Mouse (Mus musculus) MEL (cell line): ENCODE data around the gene Pccb. TPM values are rescaled to one million over a fixed set of nuclear protein-coding genes. Genes with fewer than 3 reads are reported as not detected.

Source experiments
- DNase-seq: peaks from one replicate; pipeline ENCODE4 v3.0.0; 2011; ENCODE audit warnings: low read depth, low spot score
- H3K27ac ChIP-seq: 2 replicates; pipeline ENCODE4 v1.5.1; 2012; ENCODE audit warnings: low read depth, mild to moderate bottlenecking, control low read depth, low read length, moderate library complexity; ENCODE audit not compliant: control insufficient read depth
- H3K27me3 ChIP-seq, 2 experiments: fragments of 150-350 bp in 1 of 2; sonication (generic) in 1 of 2; 2 replicates each; pipeline ENCODE4 v1.6.1; 2012; ENCODE audit warnings: low read length in 2 of 2, mild to moderate bottlenecking in 2 of 2, improper control_type of control experiment in 1 of 2, moderate library complexity in 1 of 2; ENCODE audit not compliant: insufficient read depth in 2 of 2, control insufficient read depth in 1 of 2
- H3K36me3 ChIP-seq, 2 experiments: 2 replicates each; pipeline ENCODE4 v1.6.1; 2012 to 2014; ENCODE audit warnings: low read length in 2 of 2, improper control_type of control experiment in 1 of 2, inconsistent platforms in 1 of 2, mild to moderate bottlenecking in 1 of 2; ENCODE audit not compliant: insufficient read depth in 2 of 2, control insufficient read depth in 1 of 2
- H3K4me1 ChIP-seq, 2 experiments: fragments of 150-350 bp in 1 of 2; sonication (generic) in 1 of 2; 2 replicates each; pipeline ENCODE4 v1.6.1; 2012; ENCODE audit warnings: low read length in 2 of 2, improper control_type of control experiment in 1 of 2, mild to moderate bottlenecking in 1 of 2; ENCODE audit not compliant: insufficient read depth in 2 of 2, control insufficient read depth in 1 of 2
- H3K4me3 ChIP-seq, 2 experiments: fragments of 150-350 bp in 1 of 2; sonication (generic) in 1 of 2; 2 replicates each; pipeline ENCODE4 v1.5.1; 2012; ENCODE audit warnings: low read depth in 2 of 2, low read length in 2 of 2, mild to moderate bottlenecking in 2 of 2, moderate library complexity in 2 of 2, control low read depth in 1 of 2, improper control_type of control experiment in 1 of 2; ENCODE audit not compliant: control insufficient read depth in 1 of 2, insufficient read depth in 1 of 2
- H3K79me2 ChIP-seq: 2 replicates; pipeline ENCODE4 v1.6.1; 2012; ENCODE audit warnings: mild to moderate bottlenecking, low read length, moderate library complexity; ENCODE audit not compliant: control insufficient read depth, poor library complexity, insufficient read depth
- H3K9ac ChIP-seq: 2 replicates; pipeline ENCODE4 v1.6.1; 2012; ENCODE audit warnings: low read depth, mild to moderate bottlenecking, control low read depth, low read length, moderate library complexity; ENCODE audit not compliant: control insufficient read depth, poor library complexity, severe bottlenecking
- H3K9me3 ChIP-seq: fragments of 150-350 bp; sonication (generic); replicated peaks from 2 replicates; pipeline ENCODE4 v1.6.1; 2012; ENCODE audit warnings: mild to moderate bottlenecking, low read length, improper control_type of control experiment, moderate library complexity; ENCODE audit not compliant: insufficient read depth
- BHLHE40 ChIP-seq: IDR thresholded peaks from 2 replicates; pipeline ENCODE4 v1.6.1; 2012; ENCODE audit warnings: low read depth, mild to moderate bottlenecking, inconsistent platforms, low read length, improper control_type of control experiment, borderline replicate concordance
- CHD1 ChIP-seq: IDR thresholded peaks from 2 replicates; pipeline ENCODE4 v1.6.1; 2012; ENCODE audit warnings: low read depth, mild to moderate bottlenecking, inconsistent platforms, low read length, improper control_type of control experiment
- HCFC1 ChIP-seq: IDR thresholded peaks from 2 replicates; pipeline ENCODE4 v1.6.1; 2012; ENCODE audit warnings: low read depth, mild to moderate bottlenecking, inconsistent platforms, low read length, improper control_type of control experiment, moderate library complexity
- KAT2A ChIP-seq: conservative IDR thresholded peaks from 2 replicates; pipeline ENCODE4 v1.6.1; 2012; ENCODE audit warnings: low read depth, low read length, improper control_type of control experiment, inconsistent platforms
- MAFK ChIP-seq: IDR thresholded peaks from 2 replicates; pipeline ENCODE4 v1.6.1; 2011; ENCODE audit warnings: low read depth, mild to moderate bottlenecking, low read length, improper control_type of control experiment, borderline replicate concordance
- MXI1 ChIP-seq: IDR thresholded peaks from 2 replicates; pipeline ENCODE4 v1.6.1; 2011; ENCODE audit warnings: mild to moderate bottlenecking, low read depth, low read length, improper control_type of control experiment
- MYB ChIP-seq: IDR thresholded peaks from 2 replicates; pipeline ENCODE4 v1.6.1; 2011; ENCODE audit warnings: mild to moderate bottlenecking, low read depth, low read length, improper control_type of control experiment
- MYC ChIP-seq: IDR thresholded peaks from 2 replicates; pipeline ENCODE4 v1.6.1; 2011; ENCODE audit warnings: low read depth, mild to moderate bottlenecking, low read length, improper control_type of control experiment, moderate library complexity
- NELFE ChIP-seq: IDR thresholded peaks from 2 replicates; pipeline ENCODE4 v1.6.1; 2011; ENCODE audit warnings: low read depth, low read length, improper control_type of control experiment
- POLR2AphosphoS2 ChIP-seq: IDR thresholded peaks from 2 replicates; pipeline ENCODE4 v1.6.1; 2011; ENCODE audit warnings: low read length, improper control_type of control experiment
- RAD21 ChIP-seq: IDR thresholded peaks from 2 replicates; pipeline ENCODE4 v1.6.1; 2011; ENCODE audit warnings: mild to moderate bottlenecking, low read depth, low read length, improper control_type of control experiment
- SIN3A ChIP-seq: IDR thresholded peaks from 2 replicates; pipeline ENCODE4 v1.6.1; 2012; ENCODE audit warnings: low read length, improper control_type of control experiment, inconsistent platforms
- USF2 ChIP-seq, 2 experiments: IDR thresholded peaks; 2 replicates each; pipeline ENCODE4 v1.6.1; 2011 to 2012; ENCODE audit warnings: improper control_type of control experiment in 2 of 2, low read length in 2 of 2, borderline replicate concordance in 1 of 2, inconsistent platforms in 1 of 2, low read depth in 1 of 2, mild to moderate bottlenecking in 1 of 2; ENCODE audit not compliant: insufficient read depth in 1 of 2
- polyA plus RNA-seq, 2 experiments: library from polyadenylated mRNA; stranded (reverse) in 1 of 2; unstranded in 1 of 2; fragments of >175 nt in 1 of 2; fragments of >200 nt in 1 of 2; gene quantifications; 2 replicates each; pipeline versions ENCODE4 v1.2.1 to v1.2.4; 2012; ENCODE audit warnings: low replicate concordance in 2 of 2, low read depth in 1 of 2; ENCODE audit not compliant: insufficient read length in 2 of 2, insufficient read depth in 1 of 2, missing spikeins in 1 of 2
- total RNA-seq: library from RNA; depleted of rRNA; stranded (reverse); fragments of 300-350 nt; gene quantifications from 2 replicates; pipeline ENCODE4 v1.2.3, GENCODE M21; 2012

Gene Pccb
- total and polyA plus RNA-seq, 3 experiments = 13.2 to 21.1 TPM; not detected in 1

DNA sequence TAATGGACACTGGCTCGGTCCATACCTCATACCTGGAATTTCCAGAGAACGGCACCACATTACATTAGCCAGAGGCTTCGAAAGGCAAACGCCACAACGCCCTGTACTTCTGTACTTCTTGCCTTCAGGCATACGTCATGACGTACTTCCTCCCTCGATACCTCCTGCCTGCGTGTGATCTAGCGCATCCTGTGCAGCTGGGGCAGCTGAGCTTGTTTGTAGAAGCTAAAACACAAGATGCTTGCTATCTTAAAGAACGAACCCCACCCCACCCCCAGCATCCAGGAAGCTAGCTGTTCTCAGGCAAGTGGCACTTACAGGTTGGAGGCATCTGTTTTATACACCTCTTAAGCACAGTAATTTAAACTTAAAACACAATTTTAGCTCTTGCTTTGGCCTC, 26.3 kb upstream of the Pccb start:
- H3K27ac ChIP-seq = no peak overlapping the region
- no peaks in the 10 kb centered on the region for H3K9me3 ChIP-seq
- H3K79me2 ChIP-seq = no peaks in the 10 kb centered on the region
- TF ChIP-seq RAD21 (no peak), NELFE (no peak), HCFC1 (no peak), SIN3A (no peak), MYC (no peak), MYB (no peak), KAT2A (no peak), MXI1 (no peak)
- no peaks in the 10 kb centered on the region for H3K27me3 ChIP-seq
- peak; percentile 15 for DNase-seq
- no peak overlapping the region for H3K4me3 ChIP-seq
- no peaks in the 10 kb centered on the region for H3K4me1 ChIP-seq
- H3K9ac ChIP-seq = no peak overlapping the region
- no peaks in the 10 kb centered on the region for H3K36me3 ChIP-seq

DNA sequence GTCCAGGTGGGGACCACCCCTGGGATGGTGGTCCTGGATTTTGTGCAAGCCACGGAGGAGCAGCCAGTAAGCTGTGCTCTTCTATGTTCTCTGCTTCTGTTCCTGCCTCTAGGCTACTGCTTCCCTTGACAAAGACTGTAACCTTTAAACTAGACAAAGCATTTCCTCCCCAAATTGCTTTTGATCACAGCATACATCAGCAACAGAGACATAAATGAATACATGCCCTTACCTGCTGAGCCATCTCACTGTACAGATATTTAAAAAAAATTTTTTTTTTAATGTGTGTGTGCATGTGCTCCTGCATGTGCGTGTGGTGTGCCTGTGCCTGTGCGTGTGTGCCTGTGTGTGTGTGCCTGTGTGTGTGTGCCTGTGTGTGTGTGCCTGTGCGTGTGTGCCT, 22.5 kb upstream of the Pccb start:
- TF ChIP-seq MXI1 (no peak), USF2 (IDR thresholded peaks at IDR 0.05; ENCODE audit: borderline replicate concordance in 1 of 2, insufficient read depth in 1 of 2, low read depth in 1 of 2, low read length in 2 of 2) (no peak)
- no peak for DNase-seq

GRCm38 (mm10) chr9:101053279-101053678, 18.6 kb upstream of the Pccb start:
- Histone ChIP-seq H3K79me2 (no peaks in the 10 kb centered on the region), H3K27ac (no peak overlapping the region), H3K27me3 (no peaks in the 10 kb centered on the region; a peak in 1 of 4 replicates), H3K4me3 (no peak overlapping the region), H3K9me3 (no peaks in the 10 kb centered on the region), H3K9ac (no peak overlapping the region), H3K36me3 (no peaks in the 10 kb centered on the region), H3K4me1 (no peaks in the 10 kb centered on the region)
- no peak for DNase-seq
- TF ChIP-seq CHD1 (no peak), BHLHE40 (no peak), MAFK (no peak), POLR2AphosphoS2 (no peak)
- TF ChIP-seq, all 39 proteins: peak for 0

More for the DNA sequence above, 22.5 kb upstream of the Pccb start:
- Histone ChIP-seq H3K79me2 (no peaks in the 10 kb centered on the region), H3K27me3 (no peaks in the 10 kb centered on the region), H3K4me3 (no peak overlapping the region), H3K9ac (no peak overlapping the region), H3K4me1 (no peaks in the 10 kb centered on the region), H3K36me3 (no peaks in the 10 kb centered on the region), H3K9me3 (no peaks in the 10 kb centered on the region), H3K27ac (no peak overlapping the region)
